Mouse (Mus musculus): ENCODE results near the gene H2-M10.6. TPM values are rescaled to one million over a fixed set of nuclear protein-coding genes. Genes with fewer than 3 reads are reported as not detected.

The H2-M10.6 gene
- polyA plus RNA-seq, 1 experiment, result not detected

DNA sequence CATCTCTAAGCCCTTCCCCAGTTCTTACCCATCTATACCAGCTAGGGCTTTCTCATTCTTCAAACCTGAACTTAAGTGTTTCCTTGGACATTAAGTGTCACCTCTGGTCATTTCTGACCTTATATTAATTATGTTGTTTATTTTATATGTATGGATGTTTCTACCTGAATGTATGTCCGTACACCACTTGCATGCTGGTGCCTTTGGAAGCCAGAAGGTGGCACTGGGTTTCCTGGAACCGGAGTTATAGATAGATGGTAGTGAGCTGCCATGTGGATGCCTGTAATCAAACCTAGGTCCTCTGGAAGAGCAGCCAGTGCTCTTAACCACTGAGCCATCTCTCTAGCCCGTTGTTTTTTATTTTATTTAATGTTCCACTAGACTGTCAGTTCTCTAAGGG is 43.5 kb downstream of the H2-M10.6 start:
- H3K4me3 ChIP-seq (ENCODE audit: control insufficient read depth, low read depth, low read length), result no peak overlapping the region

GRCm38 (mm10) chr17:36856236-36856635 is 44.3 kb downstream of the H2-M10.6 start:
- TF ChIP-seq POLR2A (IDR thresholded peaks at IDR 0.05; ENCODE audit: control insufficient read depth, low read depth, low read length), result no peak
- no peak for TF ChIP-seq CTCF (IDR thresholded peaks at IDR 0.05; ENCODE audit: control insufficient read depth, insufficient read depth, insufficient replicate concordance, low read depth, low read length)
- no peak overlapping the region for H3K4me3 ChIP-seq (ENCODE audit: control insufficient read depth, low read depth, low read length)
- H3K27ac ChIP-seq (ENCODE audit: control insufficient read depth, insufficient read depth, low read depth, low read length), result no peak overlapping the region
- no peaks in the 10 kb centered on the region for H3K27me3 ChIP-seq (ENCODE audit: control insufficient read depth, insufficient read depth, low read length)
- no peaks in the 10 kb centered on the region for H3K36me3 ChIP-seq (ENCODE audit: control insufficient read depth, insufficient read depth, low read length)
- H3K4me1 ChIP-seq (ENCODE audit: control insufficient read depth, insufficient read depth, low read length), result no peaks in the 10 kb centered on the region

More for the DNA sequence above, 43.5 kb downstream of the H2-M10.6 start:
- TF ChIP-seq CTCF (IDR thresholded peaks at IDR 0.05; ENCODE audit: control insufficient read depth, insufficient read depth, insufficient replicate concordance, low read depth, low read length) (no peak), POLR2A (IDR thresholded peaks at IDR 0.05; ENCODE audit: control insufficient read depth, low read depth, low read length) (no peak)
- no peak overlapping the region for H3K27ac ChIP-seq (ENCODE audit: control insufficient read depth, insufficient read depth, low read depth, low read length)
- no peaks in the 10 kb centered on the region for H3K27me3 ChIP-seq (ENCODE audit: control insufficient read depth, insufficient read depth, low read length)
- H3K4me1 ChIP-seq (ENCODE audit: control insufficient read depth, insufficient read depth, low read length), result no peaks in the 10 kb centered on the region
- no peaks in the 10 kb centered on the region for H3K36me3 ChIP-seq (ENCODE audit: control insufficient read depth, insufficient read depth, low read length)

- TF ChIP-seq POLR2A (IDR thresholded peaks at IDR 0.05; ENCODE audit: control insufficient read depth, low read depth, low read length), result no peak
- TF ChIP-seq CTCF (IDR thresholded peaks at IDR 0.05; ENCODE audit: control insufficient read depth, insufficient read depth, insufficient replicate concordance, low read depth, low read length), result no peak
- no peaks in the 10 kb centered on the region for H3K4me1 ChIP-seq (ENCODE audit: control insufficient read depth, insufficient read depth, low read length)
- H3K27me3 ChIP-seq (ENCODE audit: control insufficient read depth, insufficient read depth, low read length), result no peaks in the 10 kb centered on the region
- H3K4me3 ChIP-seq (ENCODE audit: control insufficient read depth, low read depth, low read length), result no peak overlapping the region
- H3K36me3 ChIP-seq (ENCODE audit: control insufficient read depth, insufficient read depth, low read length), result no peaks in the 10 kb centered on the region
- no peak overlapping the region for H3K27ac ChIP-seq (ENCODE audit: control insufficient read depth, insufficient read depth, low read depth, low read length)
These were observed 46.2 kb downstream of the H2-M10.6 start for GRCm38 (mm10) chr17:36858181-36858580.

DNA sequence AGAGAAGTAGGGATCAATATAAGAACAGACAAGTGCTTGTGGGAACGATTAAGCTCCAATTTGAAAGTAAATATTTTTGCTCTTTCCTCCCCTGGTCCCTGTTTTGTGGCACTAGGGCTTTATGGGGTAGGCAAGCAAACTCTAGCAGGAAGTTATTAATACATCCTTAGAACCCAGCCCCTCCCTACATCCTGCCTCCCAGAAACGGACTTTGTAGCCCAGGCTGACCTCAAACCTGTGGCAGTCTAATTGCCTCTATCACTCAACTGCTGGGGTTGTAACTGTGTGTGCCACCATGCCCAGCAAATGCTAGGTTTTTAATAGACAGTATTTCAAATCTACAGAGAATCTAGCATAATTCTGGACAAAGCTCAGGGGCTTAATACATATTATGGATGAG is 49.7 kb downstream of the H2-M10.6 start:
- Histone ChIP-seq H3K4me1 (ENCODE audit: control insufficient read depth, insufficient read depth, low read length) (peaks cover 2% of the 10 kb centered on the region; the same call in 1 of the 2 replicates), H3K4me3 (ENCODE audit: control insufficient read depth, low read depth, low read length) (no peak overlapping the region), H3K27me3 (ENCODE audit: control insufficient read depth, insufficient read depth, low read length) (no peaks in the 10 kb centered on the region), H3K36me3 (ENCODE audit: control insufficient read depth, insufficient read depth, low read length) (no peaks in the 10 kb centered on the region), H3K27ac (ENCODE audit: control insufficient read depth, insufficient read depth, low read depth, low read length) (no peak overlapping the region)
- TF ChIP-seq POLR2A (IDR thresholded peaks at IDR 0.05; ENCODE audit: control insufficient read depth, low read depth, low read length) (no peak), CTCF (IDR thresholded peaks at IDR 0.05; ENCODE audit: control insufficient read depth, insufficient read depth, insufficient replicate concordance, low read depth, low read length) (no peak)

Other genes with a start within 250 kb of the H2-M10.6 start
- not detected in 2 replicates for gene H2-M9, start 169.5 kb upstream of the H2-M10.6 start, polyA plus RNA-seq (2012; rRNA removed)
- 0.10 TPM in 1 of 2 replicates, not detected in the other for gene H2-M1, start 140.0 kb upstream of the H2-M10.6 start, polyA plus RNA-seq (2012; rRNA removed)
- gene H2-M10.5, start 39.3 kb upstream of the H2-M10.6 start, polyA plus RNA-seq (2012; rRNA removed), result not detected in 2 replicates
- 18.5 and 22.0 TPM in 2 replicates for gene Trim26, start 25.0 kb downstream of the H2-M10.6 start, polyA plus RNA-seq (2012; rRNA removed)
- gene Trim15, start 55.0 kb downstream of the H2-M10.6 start, polyA plus RNA-seq (2012; rRNA removed), result not detected in 2 replicates
- 0.04 TPM in 1 of 2 replicates, not detected in the other for gene Trim10, start 57.4 kb downstream of the H2-M10.6 start, polyA plus RNA-seq (2012; rRNA removed)
- gene Trim40, start 78.0 kb downstream of the H2-M10.6 start, polyA plus RNA-seq (2012; rRNA removed), result not detected in 2 replicates
- gene Trim31, start 85.9 kb downstream of the H2-M10.6 start, polyA plus RNA-seq (2012; rRNA removed), result not detected in 2 replicates
- gene Rnf39, start 130.7 kb downstream of the H2-M10.6 start, polyA plus RNA-seq (2012; rRNA removed), result 0.32 TPM in 2 replicates
- 891 and 948 TPM in 2 replicates for gene Ppp1r11, start 139.6 kb downstream of the H2-M10.6 start, polyA plus RNA-seq (2012; rRNA removed)
- 51.9 and 53.2 TPM in 2 replicates for gene Znrd1, start 146.4 kb downstream of the H2-M10.6 start, polyA plus RNA-seq (2012; rRNA removed)
- gene Znrd1as, start 146.4 kb downstream of the H2-M10.6 start, polyA plus RNA-seq (2012; rRNA removed), result 60.1 and 64.5 TPM in 2 replicates
- gene 2410137M14Rik, start 169.1 kb downstream of the H2-M10.6 start, polyA plus RNA-seq (2012; rRNA removed), result 0.56 and 1.0 TPM in 2 replicates
- gene H2-M5, start 177.4 kb downstream of the H2-M10.6 start, polyA plus RNA-seq (2012; rRNA removed), result 1.6 and 2.8 TPM in 2 replicates
- gene Zfp57, start 189.0 kb downstream of the H2-M10.6 start, polyA plus RNA-seq (2012; rRNA removed), result 16.0 and 16.5 TPM in 2 replicates
- 0.05 TPM in 1 of 2 replicates, not detected in the other for gene Mog, start 211.2 kb downstream of the H2-M10.6 start, polyA plus RNA-seq (2012; rRNA removed)
- 11.4 and 12.3 TPM in 2 replicates for gene Gabbr1, start 233.8 kb downstream of the H2-M10.6 start, polyA plus RNA-seq (2012; rRNA removed)

Measured in testis, adult 2 months (tissue).